ENCODE assay signal across 24 mouse cellular contexts in genomic region chr11:102834219-102834618, GRCm38 (mm10). TPM values are rescaled to one million over a fixed set of nuclear protein-coding genes. Genes with fewer than 3 reads are reported as not detected.
A peak's percentile ranks its signal among the peaks of the same experiment; 100 is the strongest.
DNase-seq lines count a peak whose midpoint lies in the region; ATAC-seq and TF ChIP-seq lines count a peak whose summit lies in the region.
"Had no signal": no experiment of that assay in that cellular context is flagged by ENCODE, and none has a peak within 500 bp of the region (broad histone marks: within the 10 kb centered on the region; RNA-seq: fewer than 3 reads in every experiment).

No protein-coding gene starts in this region.

- peaks cover 12% of the 10 kb centered on the region for H3K36me3 ChIP-seq in heart, embryonic 11.5 days (ENCODE audit: control insufficient read depth, insufficient read depth, low read length)
- H3K36me3 ChIP-seq in lung, embryonic 14.5 days (ENCODE audit: insufficient read depth): peaks cover 32% of the 10 kb centered on the region
- peaks cover 13% of the 10 kb centered on the region for H3K36me3 ChIP-seq in lung, embryonic 16.5 days (ENCODE audit: control insufficient read depth, insufficient read depth, low read length)
- H3K36me3 ChIP-seq in stomach, postnatal 0 days (ENCODE audit: control insufficient read depth, insufficient read depth, low read length): peaks cover 4% of the 10 kb centered on the region; the same call in 1 of the 2 replicates

- TF ChIP-seq CTCF in lung, embryonic 14.5 days (IDR thresholded peaks at IDR 0.05; ENCODE audit: low read depth): no peak
- TF ChIP-seq CTCF in lung, adult 2 months (IDR thresholded peaks at IDR 0.05; ENCODE audit: insufficient read depth, low read length): no peak
- TF ChIP-seq CTCF in stomach, postnatal 0 days (IDR thresholded peaks at IDR 0.05; ENCODE audit: low read depth): no peak

- no peaks in the 10 kb centered on the region for H3K27me3 ChIP-seq in heart, embryonic 11.5 days (ENCODE audit: control insufficient read depth, insufficient read depth, low read length)
- H3K27me3 ChIP-seq in lung, embryonic 14.5 days (ENCODE audit: insufficient read depth, low read length): no peaks in the 10 kb centered on the region
- no peaks in the 10 kb centered on the region for H3K27me3 ChIP-seq in lung, embryonic 16.5 days (ENCODE audit: control insufficient read depth, insufficient read depth, low read depth, low read length)
- no peaks in the 10 kb centered on the region for H3K27me3 ChIP-seq in stomach, postnatal 0 days (ENCODE audit: control insufficient read depth, insufficient read depth, low read length)
- H3K27me3 ChIP-seq: embryonic facial prominence, embryonic 12.5 days; forebrain, embryonic 13.5 days; midbrain, embryonic 15.5 days had no signal

- no peak for ATAC-seq in heart, embryonic 11.5 days (replicated peaks; ENCODE audit: insufficient number of reproducible peaks, low FRiP score, low TSS enrichment)
- no peak; the same call in 1 of the 2 replicates for ATAC-seq in lung, embryonic 14.5 days (ENCODE audit: insufficient read depth)
- ATAC-seq in lung, embryonic 16.5 days (ENCODE audit: low read depth): peak; percentile 61
- ATAC-seq in stomach, postnatal 0 days (ENCODE audit: low FRiP score, low TSS enrichment): peak; percentile 26; the same call in 1 of the 2 replicates
- ATAC-seq: forebrain, embryonic 13.5 days; hindbrain, postnatal 0 days; liver, postnatal 0 days; midbrain, embryonic 15.5 days had no signal

- peak; percentile 98 for DNase-seq in heart, adult 11 months
- peak; percentile 36 for DNase-seq in lung, embryonic 14.5 days
- DNase-seq in lung, adult 2 months: no peak
- DNase-seq in stomach, postnatal 0 days (ENCODE audit: low spot score): no peak
- no peak for DNase-seq in spleen, postnatal 14 days (ENCODE audit: low spot score in 2 of 2)
- DNase-seq: adrenal gland, postnatal 14 days; cerebellum, postnatal 10 days; gastrocnemius, postnatal 14 days; kidney, adult 11 months; liver, postnatal 0 days; right cerebral cortex, postnatal 4 days; thymus, postnatal 25 days had no signal

- no peak overlapping the region for H3K27ac ChIP-seq in heart, embryonic 11.5 days (ENCODE audit: low read depth, low read length)
- no peak overlapping the region for H3K27ac ChIP-seq in lung, embryonic 14.5 days (ENCODE audit: low read depth)
- H3K27ac ChIP-seq in lung, embryonic 16.5 days (ENCODE audit: low read length): peak overlapping the region; percentile 44
- H3K27ac ChIP-seq in stomach, postnatal 0 days (replicated peaks): no peak overlapping the region
- H3K27ac ChIP-seq: embryonic facial prominence, embryonic 12.5 days; forebrain, embryonic 13.5 days; hindbrain, postnatal 0 days; midbrain, embryonic 15.5 days had no signal

- H3K4me1 ChIP-seq in heart, embryonic 11.5 days (ENCODE audit: control insufficient read depth, insufficient read depth, low read length): no peaks in the 10 kb centered on the region
- no peaks in the 10 kb centered on the region for H3K4me1 ChIP-seq in lung, embryonic 14.5 days (ENCODE audit: insufficient read depth)
- no peaks in the 10 kb centered on the region for H3K4me1 ChIP-seq in lung, adult 2 months (ENCODE audit: control insufficient read depth, insufficient read depth, low read length)
- H3K4me1 ChIP-seq in lung, embryonic 16.5 days (replicated peaks; ENCODE audit: control insufficient read depth, insufficient read depth, low read length): peaks cover 11% of the 10 kb centered on the region; the same call in 1 of the 2 replicates
- no peaks in the 10 kb centered on the region for H3K4me1 ChIP-seq in stomach, postnatal 0 days (replicated peaks; ENCODE audit: control insufficient read depth, insufficient read depth)
- H3K4me1 ChIP-seq: forebrain, embryonic 13.5 days; megakaryocyte, embryonic 14.5 days; midbrain, embryonic 15.5 days had no signal

- 85% methylated on average over 10 of the region's 10 CpGs for WGBS in heart, embryonic 11.5 days (ENCODE audit: insufficient replicate concordance)
- 77% methylated on average over 10 of the region's 10 CpGs for WGBS in lung, embryonic 14.5 days
- 79% methylated on average over 10 of the region's 10 CpGs for WGBS in lung, adult 2 months
- WGBS in lung, embryonic 16.5 days: 75% methylated on average over 10 of the region's 10 CpGs
- 67% methylated on average over 10 of the region's 10 CpGs for WGBS in stomach, postnatal 0 days

- H3K4me3 ChIP-seq in heart, embryonic 11.5 days (ENCODE audit: low read depth, low read length): no peak overlapping the region
- no peak overlapping the region for H3K4me3 ChIP-seq in lung, embryonic 14.5 days (ENCODE audit: low read depth, low read length)
- no peak overlapping the region for H3K4me3 ChIP-seq in lung, adult 2 months (replicated peaks; ENCODE audit: extremely low read depth, low read depth, low read length)
- H3K4me3 ChIP-seq in lung, embryonic 16.5 days (ENCODE audit: low read length): no peak overlapping the region
- no peak overlapping the region for H3K4me3 ChIP-seq in stomach, postnatal 0 days (ENCODE audit: low read depth, low read length)
- H3K4me3 ChIP-seq: embryonic facial prominence, embryonic 12.5 days; erythroblast, embryonic 14.5 days; forebrain, embryonic 13.5 days; megakaryocyte, embryonic 14.5 days; midbrain, embryonic 15.5 days had no signal

- no peak for TF ChIP-seq POLR2A in lung, adult 2 months (IDR thresholded peaks at IDR 0.05; ENCODE audit: borderline replicate concordance, extremely low read depth, low read depth, low read length)

- H3K9me3 ChIP-seq in heart, embryonic 11.5 days (replicated peaks; ENCODE audit: control insufficient read depth, low read length): no peaks in the 10 kb centered on the region
- H3K9me3 ChIP-seq in lung, embryonic 14.5 days (ENCODE audit: low read depth, low read length): no peaks in the 10 kb centered on the region
- H3K9me3 ChIP-seq in lung, embryonic 16.5 days (ENCODE audit: control insufficient read depth, low read length): no peaks in the 10 kb centered on the region
- H3K9me3 ChIP-seq in stomach, postnatal 0 days (ENCODE audit: control insufficient read depth, low read length): no peaks in the 10 kb centered on the region
- H3K9me3 ChIP-seq: embryonic facial prominence, embryonic 12.5 days; forebrain, embryonic 13.5 days; G1E; midbrain, embryonic 15.5 days had no signal

- no peak overlapping the region for H3K4me2 ChIP-seq in heart, embryonic 11.5 days
- H3K4me2 ChIP-seq in lung, embryonic 14.5 days: no peak overlapping the region
- no peak overlapping the region for H3K4me2 ChIP-seq in lung, embryonic 16.5 days (ENCODE audit: low read depth, low read length)
- no peak overlapping the region for H3K4me2 ChIP-seq in stomach, postnatal 0 days (replicated peaks; ENCODE audit: low read depth)
- H3K4me2 ChIP-seq: embryonic facial prominence, embryonic 12.5 days; forebrain, embryonic 13.5 days; midbrain, embryonic 15.5 days had no signal

- no peak for TF ChIP-seq EP300 in stomach, postnatal 0 days (optimal IDR thresholded peaks at IDR 0.05)

- H3K9ac ChIP-seq in heart, embryonic 11.5 days (ENCODE audit: low read depth, low read length): no peak overlapping the region
- H3K9ac ChIP-seq in lung, embryonic 14.5 days: no peak overlapping the region
- no peak overlapping the region for H3K9ac ChIP-seq in lung, embryonic 16.5 days (ENCODE audit: low read length)
- no peak overlapping the region for H3K9ac ChIP-seq in stomach, postnatal 0 days (ENCODE audit: low read length)
- H3K9ac ChIP-seq: embryonic facial prominence, embryonic 12.5 days; forebrain, embryonic 13.5 days; liver, postnatal 0 days; midbrain, embryonic 15.5 days had no signal

RNA-seq across cellular contexts. Expression of gene Higd1b, which starts 1.4 kb away (rescaled TPM):
- not detected in 2 replicates for polyA plus RNA-seq in heart, embryonic 11.5 days (2014; fragmentation: Nextera tagmentation; extraction: Ambion mirVana)
- 5.4 and 6.8 TPM in 2 replicates for polyA plus RNA-seq in lung, embryonic 14.5 days (2014; fragmentation: Nextera tagmentation; extraction: Ambion mirVana)
- polyA plus RNA-seq in lung, adult 2 months (2012; rRNA removed): 52.5 and 72.6 TPM in 2 replicates
- polyA plus RNA-seq in lung, embryonic 16.5 days (2015; fragmentation: Nextera tagmentation; extraction: Ambion mirVana): 51.5 and 56.7 TPM in 2 replicates
- polyA plus RNA-seq in stomach, postnatal 0 days (2015; fragmentation: Nextera tagmentation; extraction: Ambion mirVana): 3.2 and 5.9 TPM in 2 replicates
- polyA plus RNA-seq: embryonic facial prominence, embryonic 12.5 days; erythroblast, embryonic 14.5 days; G1E; liver, adult 2 months; liver, postnatal 0 days had no signal

RNA-seq across cellular contexts. Expression of gene Gjc1, which starts 14.7 kb away (rescaled TPM):
- 56.6 and 59.7 TPM in 2 replicates for polyA plus RNA-seq in heart, embryonic 11.5 days (2014; fragmentation: Nextera tagmentation; extraction: Ambion mirVana)
- polyA plus RNA-seq in lung, embryonic 14.5 days (2014; fragmentation: Nextera tagmentation; extraction: Ambion mirVana): 78.1 and 80.7 TPM in 2 replicates
- polyA plus RNA-seq in lung, adult 2 months (2012; rRNA removed): 9.1 and 14.8 TPM in 2 replicates
- polyA plus RNA-seq in lung, embryonic 16.5 days (2015; fragmentation: Nextera tagmentation; extraction: Ambion mirVana): 60.8 and 65.7 TPM in 2 replicates
- 18.1 and 21.1 TPM in 2 replicates for polyA plus RNA-seq in stomach, postnatal 0 days (2015; fragmentation: Nextera tagmentation; extraction: Ambion mirVana)
- polyA plus RNA-seq: erythroblast, embryonic 14.5 days; G1E had no signal

RNA-seq across cellular contexts. Expression of gene Eftud2, which starts 46.6 kb away (rescaled TPM):
- polyA plus RNA-seq in heart, embryonic 11.5 days (2014; fragmentation: Nextera tagmentation; extraction: Ambion mirVana): 136 and 149 TPM in 2 replicates
- polyA plus RNA-seq in lung, embryonic 14.5 days (2014; fragmentation: Nextera tagmentation; extraction: Ambion mirVana): 218 and 242 TPM in 2 replicates
- polyA plus RNA-seq in lung, adult 2 months (2012; rRNA removed): 74.5 and 77.7 TPM in 2 replicates
- polyA plus RNA-seq in lung, embryonic 16.5 days (2015; fragmentation: Nextera tagmentation; extraction: Ambion mirVana): 174 and 183 TPM in 2 replicates
- polyA plus RNA-seq in stomach, postnatal 0 days (2015; fragmentation: Nextera tagmentation; extraction: Ambion mirVana): 62.0 and 65.2 TPM in 2 replicates

RNA-seq across cellular contexts. Expression of gene Ccdc103, which starts 46.8 kb away (rescaled TPM):
- 0.42 and 0.56 TPM in 2 replicates for polyA plus RNA-seq in heart, embryonic 11.5 days (2014; fragmentation: Nextera tagmentation; extraction: Ambion mirVana)
- 1.8 and 1.9 TPM in 2 replicates for polyA plus RNA-seq in lung, embryonic 14.5 days (2014; fragmentation: Nextera tagmentation; extraction: Ambion mirVana)
- polyA plus RNA-seq in lung, adult 2 months (2012; rRNA removed): 1.00 and 1.3 TPM in 2 replicates
- polyA plus RNA-seq in lung, embryonic 16.5 days (2015; fragmentation: Nextera tagmentation; extraction: Ambion mirVana): 3.9 and 5.4 TPM in 2 replicates
- polyA plus RNA-seq in stomach, postnatal 0 days (2015; fragmentation: Nextera tagmentation; extraction: Ambion mirVana): 0.30 and 0.56 TPM in 2 replicates

RNA-seq across cellular contexts. Expression of gene Fam187a, which starts 50.8 kb away (rescaled TPM):
- not detected in 2 replicates for polyA plus RNA-seq in heart, embryonic 11.5 days (2014; fragmentation: Nextera tagmentation; extraction: Ambion mirVana)
- polyA plus RNA-seq in lung, embryonic 14.5 days (2014; fragmentation: Nextera tagmentation; extraction: Ambion mirVana): not detected in 2 replicates
- 0.11 and 0.19 TPM in 2 replicates for polyA plus RNA-seq in lung, adult 2 months (2012; rRNA removed)
- polyA plus RNA-seq in lung, embryonic 16.5 days (2015; fragmentation: Nextera tagmentation; extraction: Ambion mirVana): 0.09 TPM in 1 of 2 replicates, not detected in the other
- not detected in 2 replicates for polyA plus RNA-seq in stomach, postnatal 0 days (2015; fragmentation: Nextera tagmentation; extraction: Ambion mirVana)
- polyA plus RNA-seq: embryonic facial prominence, embryonic 12.5 days; erythroblast, embryonic 14.5 days; forebrain, embryonic 13.5 days; G1E; heart, embryonic 16.5 days; hindbrain, postnatal 0 days; kidney, embryonic 16.5 days; liver, adult 2 months; liver, postnatal 0 days; midbrain, embryonic 15.5 days had no signal

Comparison
In these comparisons a context has a peak if more than half of its experiments do, and no peak if none do; other contexts are left out.
1. DNase-seq: peak in heart, adult 11 months (single experiment) and lung, embryonic 14.5 days (single experiment); none in lung, adult 2 months (single experiment), stomach, postnatal 0 days (single experiment) and spleen, postnatal 14 days (0 of 2).
2. ATAC-seq: peak in lung, embryonic 16.5 days (single experiment) and stomach, postnatal 0 days (single experiment); none in heart, embryonic 11.5 days (single experiment) and lung, embryonic 14.5 days (single experiment).